Mouse (Mus musculus) left cerebral cortex, adult 2 months (tissue): ENCODE data around the gene Rapgef4. TPM values are rescaled to one million over a fixed set of nuclear protein-coding genes. Genes with fewer than 3 reads are reported as not detected.
"Not testable (repeated sequence)": the region's sequence is repeated elsewhere in the genome, so short reads cannot be mapped to it uniquely, and the experiment has no call there.

Source experiments
- DNase-seq, 2 experiments: peaks; one replicate each; pipeline ENCODE4 v3.0.0; 2021 to 2022; ENCODE audit warnings: low spot score in 2 of 2, mixed read lengths in 1 of 2; ENCODE audit errors: extremely low spot score in 1 of 2
- H3K27ac ChIP-seq: fragments of 200-600 bp; 2 replicates; pipeline ENCODE4 v1.8.1; 2022
- H3K4me3 ChIP-seq: fragments of 200-600 bp; 2 replicates; pipeline ENCODE4 v1.8.1; 2022
- CTCF ChIP-seq: fragments of 200-600 bp; IDR thresholded peaks from 2 replicates; pipeline ENCODE4 v1.8.1; 2022; ENCODE audit warnings: antibody characterized with exemption, mild to moderate bottlenecking, moderate library complexity
- intact Hi-C: fragments of 180-260 bp; cut with DNase I; formaldehyde crosslinking; loops from one replicate; pipeline ENCODE4 v1.15.1; 2025
- total RNA-seq, 2 experiments: library from RNA; stranded (reverse); gene quantifications; 2 replicates each; pipeline ENCODE4 v1.2.3; 2021

The Rapgef4 gene
- total RNA-seq, 2 experiments from 2014 or later: 442 to 451 TPM

DNA sequence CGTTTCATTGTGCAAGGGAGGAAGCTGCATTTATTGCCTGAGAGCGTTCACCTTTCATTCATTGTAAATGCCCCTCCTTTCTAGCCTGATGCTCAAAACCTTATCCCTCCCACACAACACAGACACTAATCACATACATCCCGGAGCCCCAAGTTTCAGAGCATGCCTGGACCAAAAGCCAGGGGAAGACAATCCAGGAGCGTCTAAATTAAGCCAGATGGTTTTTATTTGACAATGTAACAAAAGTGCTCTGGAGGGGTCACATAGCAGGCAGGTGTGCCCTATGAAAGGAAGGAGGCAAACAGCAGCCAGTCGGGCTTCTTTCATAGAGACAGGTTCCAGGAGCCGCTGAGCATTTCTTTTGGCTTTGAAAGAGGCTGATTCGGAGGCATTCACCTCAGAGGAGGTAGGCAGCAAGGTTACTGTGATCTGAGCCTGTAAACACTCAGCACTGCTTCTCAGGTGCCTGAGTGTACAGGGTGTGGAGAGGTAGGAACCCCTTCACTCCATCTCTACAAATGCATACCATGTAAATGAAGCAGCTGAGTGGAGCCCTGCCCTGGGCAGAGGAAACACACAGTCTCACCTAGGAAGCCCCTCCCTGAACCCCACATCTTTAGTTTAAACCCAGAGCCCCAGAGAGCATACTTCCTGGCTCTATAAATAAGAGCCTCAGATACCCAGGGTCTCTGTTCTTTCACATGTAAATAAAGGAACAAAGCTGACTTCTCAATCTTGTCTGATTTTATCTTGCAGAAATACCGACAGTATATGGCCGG lies 155.6 kb downstream of the Rapgef4 start:
- no peak overlapping the region for H3K27ac ChIP-seq
- no peak overlapping the region for H3K4me3 ChIP-seq
- DNase-seq: no peak
- intact Hi-C loops: no loop called here
- no peak for TF ChIP-seq CTCF

DNA sequence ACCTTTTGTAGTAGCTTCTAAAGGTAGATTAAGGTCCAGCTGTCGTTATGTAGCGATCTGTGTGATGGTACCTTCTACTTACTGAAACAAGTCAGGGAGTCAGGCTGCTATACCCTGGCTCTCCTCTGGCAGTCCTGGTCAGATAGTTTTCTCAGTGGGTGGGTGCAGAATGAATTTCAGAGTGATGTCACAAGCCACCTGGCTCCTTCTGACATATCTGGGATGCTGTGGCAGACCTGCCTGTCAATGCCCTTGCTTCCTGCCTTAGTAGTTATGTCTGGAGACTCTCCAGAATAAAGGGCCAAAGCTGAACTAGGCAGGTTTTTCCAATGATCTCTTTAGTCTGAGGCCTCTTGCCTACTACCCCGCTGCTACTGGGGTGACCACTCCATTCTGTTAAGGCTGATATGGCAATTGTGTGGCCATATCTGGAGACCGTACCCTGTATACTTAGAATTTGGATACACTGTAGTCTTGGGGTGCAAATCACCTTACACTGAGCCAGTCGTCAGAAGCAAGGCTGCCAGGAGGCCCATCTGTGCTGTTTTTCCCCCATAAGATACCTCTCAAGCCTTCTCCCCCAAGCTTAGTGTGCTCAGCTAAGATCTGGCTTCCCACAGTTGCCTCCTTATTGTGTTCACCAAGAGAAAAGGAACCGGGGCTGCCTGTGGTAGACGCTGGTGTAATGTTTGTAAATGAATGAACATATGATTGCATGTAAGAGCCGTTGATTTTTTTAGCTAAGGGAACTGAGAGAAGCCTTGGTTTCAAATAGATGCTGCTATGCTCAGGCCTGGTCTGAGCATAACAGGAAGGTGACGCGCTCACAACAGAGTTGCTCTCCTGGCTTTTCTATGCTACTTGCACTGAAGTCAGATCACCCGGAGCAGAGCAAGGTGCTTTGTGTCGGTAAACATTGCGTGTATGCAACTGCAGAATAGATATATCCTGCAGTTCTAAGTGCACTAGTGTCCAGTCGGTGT lies 159.1 kb downstream of the Rapgef4 start:
- DNase-seq: no peak

DNA sequence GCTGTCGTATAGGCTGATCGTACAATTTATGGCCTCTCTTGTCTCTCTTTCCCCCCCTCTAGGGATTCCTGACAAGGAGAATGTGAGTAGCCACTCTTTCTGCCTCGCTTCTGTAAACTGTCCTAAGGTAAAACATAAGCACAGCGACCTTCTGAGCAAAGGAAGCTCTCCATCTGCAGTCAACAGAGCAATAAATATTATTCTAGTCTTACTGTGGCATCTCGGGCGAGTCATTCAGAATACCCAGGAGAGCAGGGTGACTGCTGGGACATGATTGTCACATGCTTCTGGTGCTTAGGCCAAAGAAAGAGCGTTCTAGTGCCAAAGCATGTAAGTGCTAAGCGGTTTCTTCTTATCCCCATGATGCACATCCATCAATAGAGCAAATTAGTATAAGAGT lies 160.1 kb downstream of the Rapgef4 start:
- H3K27ac ChIP-seq: no peak overlapping the region
- no peak for DNase-seq
- TF ChIP-seq CTCF: no peak
- intact Hi-C loops: no loop called here
- no peak overlapping the region for H3K4me3 ChIP-seq

More for the DNA sequence above, 159.1 kb downstream of the Rapgef4 start:
- TF ChIP-seq CTCF: no peak
- H3K4me3 ChIP-seq: no peak overlapping the region
- intact Hi-C loops: no loop called here
- peak overlapping the region; percentile 50; the same call in 1 of the 2 replicates for H3K27ac ChIP-seq

DNA sequence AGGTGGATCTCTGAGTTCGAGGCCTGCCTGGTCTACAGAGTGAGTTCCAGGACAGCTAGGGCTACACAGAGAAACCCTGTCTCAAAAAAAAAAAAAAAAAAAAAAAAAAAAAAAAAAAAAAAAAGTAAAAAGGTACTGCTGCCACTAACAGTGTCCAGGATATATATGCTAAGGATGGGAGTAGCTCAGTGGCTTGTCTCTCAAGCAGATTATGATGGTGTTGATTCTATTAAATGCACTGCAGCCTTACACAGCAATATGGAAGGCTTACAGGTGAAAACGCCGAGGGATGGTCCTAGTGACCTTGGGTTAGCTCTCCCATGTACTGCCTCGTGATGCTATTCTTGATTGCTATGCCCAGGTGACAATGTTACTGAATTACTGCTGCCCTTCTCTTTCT lies 160.7 kb downstream of the Rapgef4 start:
- not testable (repeated sequence) for DNase-seq

DNA sequence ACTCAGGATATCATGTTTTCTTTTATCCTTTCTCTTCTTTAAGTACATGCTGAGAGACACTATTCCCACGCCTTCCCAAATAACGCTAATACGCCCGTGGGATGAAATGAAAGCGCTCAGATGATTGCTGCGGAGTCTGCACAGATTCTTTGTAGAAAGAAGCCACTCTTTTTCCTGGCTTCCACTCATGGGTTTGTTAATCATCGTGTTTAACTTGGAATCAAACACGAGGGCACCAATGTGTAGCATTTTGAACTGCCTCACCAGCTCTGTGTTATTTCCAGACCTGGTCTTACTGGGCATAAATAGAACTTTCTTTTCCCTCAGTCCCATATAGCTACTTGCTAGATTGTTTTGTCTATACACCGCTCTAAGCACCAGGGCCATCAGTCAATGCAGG lies 162.4 kb downstream of the Rapgef4 start:
- Histone ChIP-seq H3K4me3 (no peak overlapping the region), H3K27ac (no peak overlapping the region)
- no peak for TF ChIP-seq CTCF
- no peak for DNase-seq
- intact Hi-C loops: no loop called here

More for the DNA sequence above, 160.7 kb downstream of the Rapgef4 start:
- intact Hi-C loops, H3K4me3 ChIP-seq, H3K27ac ChIP-seq: not testable (repeated sequence)

DNA sequence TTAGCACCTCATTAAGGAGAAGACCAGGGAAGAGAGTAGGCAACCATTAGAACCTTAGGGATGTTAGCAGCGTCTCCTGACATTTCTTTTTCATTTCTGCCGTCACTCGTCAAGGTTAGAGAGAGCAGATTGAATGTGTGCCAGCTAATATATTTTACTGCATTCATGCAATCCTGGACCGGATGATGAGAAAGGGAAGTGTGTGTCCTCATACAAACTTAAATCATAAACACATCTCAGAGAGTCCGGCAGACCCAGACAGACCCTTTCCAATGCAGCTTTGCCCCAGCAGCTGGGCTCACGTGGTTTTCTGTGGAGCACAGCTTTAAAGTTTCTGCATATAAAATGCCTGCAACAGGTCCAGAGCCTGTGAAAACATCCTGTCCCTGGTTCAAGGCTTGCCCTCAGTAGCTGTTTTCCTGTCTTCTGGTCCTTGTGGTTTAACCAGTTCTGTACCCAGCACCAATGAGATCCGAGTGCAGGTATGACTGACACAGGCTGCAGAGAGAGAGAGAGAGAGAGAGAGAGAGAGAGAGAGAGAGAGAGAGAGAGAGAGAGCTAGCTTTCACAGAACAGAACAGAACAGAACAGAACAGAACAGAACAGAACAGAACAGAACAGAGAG lies 163.6 kb downstream of the Rapgef4 start:
- intact Hi-C loops: no loop called here
- Histone ChIP-seq H3K4me3 (no peak overlapping the region), H3K27ac (no peak overlapping the region)
- DNase-seq: no peak
- no peak for TF ChIP-seq CTCF

DNA sequence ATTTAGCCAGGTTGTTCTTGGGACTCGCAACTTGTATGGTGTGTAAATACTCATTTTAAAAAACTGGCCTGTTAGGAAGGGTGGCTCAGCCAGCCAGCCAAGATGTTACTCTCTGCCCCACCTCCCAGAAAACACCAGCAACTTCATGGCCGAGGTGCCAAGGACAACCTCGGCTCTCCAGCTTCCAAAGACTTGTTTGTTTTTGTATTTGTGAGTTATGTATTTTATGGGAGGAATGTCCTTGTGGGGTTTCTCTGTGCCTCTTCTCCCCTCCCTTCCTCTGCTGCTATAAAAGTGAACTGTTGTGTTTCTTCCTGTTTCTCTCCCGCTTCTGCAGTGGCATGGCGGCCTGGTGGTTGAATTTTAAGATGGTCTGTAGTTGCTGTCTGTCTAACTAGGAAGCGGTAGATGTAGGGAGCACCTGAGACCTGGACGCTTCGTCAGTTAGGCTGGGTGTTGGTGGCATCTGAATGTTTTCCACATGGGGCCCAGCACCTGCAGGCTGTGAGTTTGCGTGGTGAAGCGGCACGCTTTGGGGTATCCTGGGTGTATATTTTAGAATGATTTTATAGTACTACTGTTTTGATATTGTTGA lies 164.3 kb downstream of the Rapgef4 start:
- TF ChIP-seq CTCF: no peak
- intact Hi-C loops: no loop called here
- Histone ChIP-seq H3K4me3 (no peak overlapping the region), H3K27ac (no peak overlapping the region; the same call in 1 of the 2 replicates)
- no peak for DNase-seq

DNA sequence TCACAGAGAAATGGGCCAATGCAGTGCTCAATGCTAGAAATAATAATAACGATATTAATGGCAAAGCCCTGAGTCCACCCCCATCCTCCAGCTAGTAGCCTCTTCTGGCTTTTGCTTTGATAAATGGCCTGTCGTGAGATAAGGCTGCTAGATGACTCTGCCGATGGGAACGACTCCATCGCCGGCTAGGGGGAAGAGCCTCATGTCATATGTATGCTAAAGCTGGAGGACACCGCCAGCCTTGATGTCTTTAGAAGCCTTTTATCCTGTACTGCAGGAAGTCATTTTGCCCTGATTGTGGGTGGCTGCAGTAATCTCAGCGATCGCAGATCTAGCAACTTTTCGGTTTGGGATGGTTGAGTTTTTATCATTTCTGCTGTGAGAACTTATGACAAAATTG lies 165.0 kb downstream of the Rapgef4 start:
- TF ChIP-seq CTCF: no peak
- Histone ChIP-seq H3K27ac (no peak overlapping the region), H3K4me3 (no peak overlapping the region)
- intact Hi-C loops: no loop called here
- DNase-seq: no peak

DNA sequence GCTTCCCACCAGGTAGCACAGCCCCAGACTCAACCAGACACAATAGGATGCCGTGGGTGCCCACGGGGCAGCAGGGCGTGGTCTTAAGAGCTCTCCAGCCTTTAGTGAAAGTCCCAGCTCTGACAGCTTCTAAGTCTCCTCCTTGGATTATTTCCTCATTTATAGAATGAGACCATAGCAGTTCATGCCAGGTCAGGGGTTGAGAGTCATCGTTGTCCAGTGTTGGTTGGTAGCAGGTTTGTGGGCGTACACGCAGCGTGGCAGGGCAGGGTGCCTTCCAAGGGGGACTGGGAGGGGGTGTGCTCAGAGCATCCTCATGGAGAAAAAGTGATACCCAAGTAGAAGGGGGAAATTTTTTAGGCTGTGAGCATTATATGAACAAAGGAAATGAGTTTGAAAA lies 166.2 kb downstream of the Rapgef4 start:
- no peak overlapping the region for H3K27ac ChIP-seq
- intact Hi-C loops: no loop called here
- no peak overlapping the region for H3K4me3 ChIP-seq
- no peak for TF ChIP-seq CTCF
- DNase-seq: no peak

DNA sequence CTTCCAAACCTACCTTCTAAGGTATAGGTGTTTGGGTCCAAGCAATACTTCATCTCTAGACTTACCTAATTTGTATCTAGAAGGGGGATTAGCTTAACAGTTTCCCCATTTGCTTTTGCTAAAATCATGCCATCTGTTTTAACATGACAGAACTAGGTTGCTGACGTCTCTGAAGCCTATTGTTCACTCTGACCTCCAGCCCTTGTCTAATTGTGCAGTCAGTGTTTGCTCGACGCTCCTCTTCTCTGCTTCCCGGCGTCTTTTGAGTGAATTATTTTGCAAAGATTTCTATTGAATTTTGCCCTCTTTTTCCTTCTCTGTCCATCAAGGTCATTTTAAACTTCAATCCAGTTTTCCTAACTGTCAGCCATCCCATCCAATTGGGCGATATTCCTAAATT lies 166.7 kb downstream of the Rapgef4 start:
- intact Hi-C loops: loop anchor here (2.0 kb wide), 1 partner anchor 53 kb away; no protein-coding TSS in a partner anchor
- no peak overlapping the region for H3K27ac ChIP-seq
- H3K4me3 ChIP-seq: no peak overlapping the region
- DNase-seq: no peak
- TF ChIP-seq CTCF: no peak

DNA sequence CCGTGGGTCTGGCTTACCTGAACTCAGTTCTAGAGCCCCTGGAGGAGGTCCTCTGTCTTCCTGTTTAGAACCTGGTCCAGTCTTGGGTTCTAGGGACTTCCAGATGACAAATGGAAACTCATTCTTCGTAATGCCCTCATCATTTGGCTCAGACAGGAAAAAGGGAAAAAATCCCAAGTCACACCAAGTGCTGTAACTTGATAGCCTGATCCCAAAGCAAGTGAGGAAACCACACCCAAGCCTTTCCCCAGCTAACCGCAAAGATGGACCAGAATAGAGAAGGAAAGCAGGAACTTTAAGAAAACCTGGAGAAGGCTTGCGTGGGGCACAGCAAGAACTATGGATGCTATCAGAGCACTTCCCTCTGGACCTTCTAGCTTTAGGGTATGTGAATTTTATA lies 167.6 kb downstream of the Rapgef4 start:
- no peak for TF ChIP-seq CTCF
- Histone ChIP-seq H3K4me3 (no peak overlapping the region), H3K27ac (peak overlapping the region; percentile 48)
- DNase-seq: no peak
- intact Hi-C loops: loop anchor here (1.0 to 2.0 kb wide), 2 partner anchors 54 to 110 kb away; no protein-coding TSS in a partner anchor
